Mouse (Mus musculus): Measurements from ENCODE around the gene Arhgef33. TPM values are rescaled to one million over a fixed set of nuclear protein-coding genes. Genes with fewer than 3 reads are reported as not detected.

The Arhgef33 gene
- 1 to 10 TPM in 1 of 2 experiments, not detected in 1; 2.0 TPM for total RNA-seq (2023)

DNA sequence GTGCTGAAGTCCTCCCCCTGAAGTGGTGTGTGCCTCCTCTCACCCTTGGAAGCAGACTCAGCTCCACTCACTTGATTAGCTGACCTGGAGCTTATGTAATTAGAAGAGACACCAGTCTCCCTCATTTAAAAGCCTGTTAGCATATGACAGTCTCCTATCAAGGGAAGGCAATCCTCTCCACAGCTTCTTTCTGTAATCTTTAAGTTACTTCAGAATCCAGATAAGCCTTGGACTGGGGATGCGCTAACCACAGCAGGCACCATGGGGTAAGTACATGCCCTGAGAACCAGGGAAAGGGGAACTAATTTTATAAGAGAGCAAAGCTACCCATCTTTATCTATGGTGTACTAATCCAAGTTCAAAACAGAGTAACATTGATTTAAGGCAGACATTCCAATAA lies at the start of gene Arhgef33:
Gene Arhgef33, plus strand, starts transcription at position 157 of the 400 bp plus-strand sequence.

GRCm38 (mm10) chr17:80290074-80290657 lies 17.0 kb upstream of the Arhgef33 start, which contains the start of the genes Morn2 and Dhx57:
Gene Morn2 (plus strand): TSS chr17:80290203.
Gene Dhx57 (minus strand): TSS chr17:80290476.

GRCm38 (mm10) chr17:80372989-80373725 lies 66.0 kb downstream of the Arhgef33 start, which contains the start of gene Gm10190:
Gene Gm10190 (minus strand): TSS chr17:80373541.

Other genes starting within 250 kb of the Arhgef33 start
- 10 to 100 TPM; 64.7 to 70.0 TPM for gene Hnrnpll, start 245.1 kb upstream of the Arhgef33 start, total RNA-seq (2023)
- gene Galm, start 179.9 kb upstream of the Arhgef33 start, total RNA-seq (2023) = 1 to 10 TPM; 4.5 to 4.9 TPM
- 100 to 1,000 TPM; 217 to 223 TPM for gene Srsf7, start 100.1 kb upstream of the Arhgef33 start, total RNA-seq (2023)
- not detected for gene Ttc39d, start 99.9 kb upstream of the Arhgef33 start, total RNA-seq (2023)
- gene Gemin6, start 83.0 kb upstream of the Arhgef33 start, total RNA-seq (2023) = 1 to 10 TPM in 1 of 2 experiments, under 1 TPM in 1; 0.79 to 2.8 TPM
- gene Morn2, start 17.2 kb upstream of the Arhgef33 start, total RNA-seq (2023) = 1 to 10 TPM in 1 of 2 experiments, under 1 TPM in 1; 0.91 to 1.4 TPM
- gene Dhx57, start 16.9 kb upstream of the Arhgef33 start, total RNA-seq (2023) = 10 to 100 TPM; 22.9 to 24.0 TPM
- not detected for gene Gm10190, start 66.1 kb downstream of the Arhgef33 start, total RNA-seq (2023)
- gene Sos1, start 173.0 kb downstream of the Arhgef33 start, total RNA-seq (2023) = 10 to 100 TPM; 17.3 to 19.3 TPM